Mouse (Mus musculus) gastrocnemius, adult 2 months (tissue): ENCODE measurements around the gene Vps53. TPM values are rescaled to one million over a fixed set of nuclear protein-coding genes. Genes with fewer than 3 reads are reported as not detected.

Experiments used
- DNase-seq: peaks from one replicate; pipeline ENCODE4 v3.0.0; 2022
- H3K27ac ChIP-seq: fragments of 200-600 bp; 2 replicates; pipeline ENCODE4 v1.8.1; 2022; ENCODE audit warnings: mild to moderate bottlenecking
- H3K4me3 ChIP-seq: fragments of 200-600 bp; 2 replicates; pipeline ENCODE4 v1.8.1; 2022; ENCODE audit warnings: mild to moderate bottlenecking, moderate library complexity
- CTCF ChIP-seq: fragments of 200-600 bp; IDR thresholded peaks from 2 replicates; pipeline ENCODE4 v1.8.1; 2022; ENCODE audit warnings: antibody characterized with exemption, mild to moderate bottlenecking, moderate library complexity
- intact Hi-C: fragments of 180-260 bp; cut with DNase I; formaldehyde crosslinking; loops from one replicate; pipeline ENCODE4 v1.15.1; 2025
- total RNA-seq, 2 experiments: library from RNA; stranded (reverse); gene quantifications; 2 replicates each; pipeline ENCODE4 v1.2.3; 2021

The Vps53 gene
- total RNA-seq, 2 experiments from 2014 or later: 22.0 to 22.1 TPM

GRCm38 (mm10) chr11:76201761-76202674 is 22.6 kb upstream of the Vps53 start:
- Histone ChIP-seq H3K4me3 (peak overlapping the region; percentile 97), H3K27ac (peak overlapping the region; percentile 83)
- TF ChIP-seq CTCF: peak; percentile 10; the same call in 1 of the 2 replicates
- peak; percentile 95 for DNase-seq
- intact Hi-C loops: loop anchor here (2.0 kb wide), 1 partner anchor 21 kb away; no protein-coding TSS in a partner anchor

- TF ChIP-seq CTCF: no peak
- DNase-seq: no peak
- intact Hi-C loops: no loop called here
- Histone ChIP-seq H3K4me3 (no peak overlapping the region), H3K27ac (no peak overlapping the region)
Measured at GRCm38 (mm10) chr11:76196977-76197469, 17.6 kb upstream of the Vps53 start.

GRCm38 (mm10) chr11:76196275-76196976 is 17.0 kb upstream of the Vps53 start:
- Histone ChIP-seq H3K4me3 (no peak overlapping the region), H3K27ac (no peak overlapping the region)
- intact Hi-C loops: no loop called here
- DNase-seq: no peak
- no peak for TF ChIP-seq CTCF

- TF ChIP-seq CTCF: peak; percentile 11; the same call in 1 of the 2 replicates
- Histone ChIP-seq H3K27ac (no peak overlapping the region), H3K4me3 (no peak overlapping the region)
- intact Hi-C loops: no loop called here
- no peak for DNase-seq
Measured at GRCm38 (mm10) chr11:76186908-76187307, 7.5 kb upstream of the Vps53 start.

- DNase-seq: no peak
- no peak for TF ChIP-seq CTCF
- intact Hi-C loops: no loop called here
- H3K4me3 ChIP-seq: no peak overlapping the region
- H3K27ac ChIP-seq: no peak overlapping the region
Measured at GRCm38 (mm10) chr11:76183745-76184144, 4.3 kb upstream of the Vps53 start.

- Histone ChIP-seq H3K27ac (peak overlapping the region; percentile 92), H3K4me3 (peak overlapping the region; percentile 84)
- intact Hi-C loops: loop anchor here (2.0 kb wide), 2 partner anchors 21 to 37 kb away; partner anchors contain the start of genes Dbil5 and Gemin4
- no peak for DNase-seq
- no peak for TF ChIP-seq CTCF
Measured at GRCm38 (mm10) chr11:76180146-76180540, 696 bp upstream of the Vps53 start.

GRCm38 (mm10) chr11:76178726-76179494 is 537 bp downstream of the Vps53 start:
- intact Hi-C loops: loop anchor here (5.0 kb wide), 1 partner anchor 228 kb away; the partner anchor contains the start of gene Timm22

GRCm38 (mm10) chr11:76170207-76170606 is 9.2 kb downstream of the Vps53 start:
- H3K27ac ChIP-seq: no peak overlapping the region
- no peak overlapping the region for H3K4me3 ChIP-seq
- no peak for TF ChIP-seq CTCF
- intact Hi-C loops: no loop called here
- no peak for DNase-seq

More at GRCm38 (mm10) chr11:76178726-76179494, 537 bp downstream of the Vps53 start:
- Histone ChIP-seq H3K4me3 (peak overlapping the region; percentile 84), H3K27ac (peak overlapping the region; percentile 92)
- peak; percentile 31 for DNase-seq
- TF ChIP-seq CTCF: no peak

- Histone ChIP-seq H3K27ac (no peak overlapping the region), H3K4me3 (no peak overlapping the region)
- TF ChIP-seq CTCF: no peak
- intact Hi-C loops: loop anchor here (5.0 to 10.0 kb wide), 4 partner anchors 142 to 454 kb away; partner anchors contain the start of gene Rflnb
- DNase-seq: peak; percentile 62
Measured at GRCm38 (mm10) chr11:76168976-76169375, 10.5 kb downstream of the Vps53 start.

- H3K27ac ChIP-seq: peak overlapping the region; percentile 41; the same call in 1 of the 2 replicates
Measured at GRCm38 (mm10) chr11:76167079-76167765, 12.2 kb downstream of the Vps53 start.

GRCm38 (mm10) chr11:76166657-76167056 is 12.8 kb downstream of the Vps53 start:
- peak overlapping the region; percentile 41; the same call in 1 of the 2 replicates for H3K27ac ChIP-seq

More at GRCm38 (mm10) chr11:76167079-76167765, 12.2 kb downstream of the Vps53 start:
- peak; percentile 82 for TF ChIP-seq CTCF
- peak; percentile 65 for DNase-seq
- no peak overlapping the region for H3K4me3 ChIP-seq
- intact Hi-C loops: loop anchor here (1.0 to 10.0 kb wide), 5 partner anchors 81 to 452 kb away; partner anchors contain the start of gene Rflnb

More at GRCm38 (mm10) chr11:76166657-76167056, 12.8 kb downstream of the Vps53 start:
- intact Hi-C loops: loop anchor here (1.0 to 10.0 kb wide), 5 partner anchors 80 to 452 kb away; partner anchors contain the start of gene Rflnb
- H3K4me3 ChIP-seq: no peak overlapping the region
- no peak for TF ChIP-seq CTCF
- no peak for DNase-seq
